Mouse (Mus musculus) G1E (cell line): ENCODE measurements around the gene Atrx.

ENCODE experiments used
- CTCF ChIP-seq: IDR thresholded peaks from 2 replicates; pipeline ENCODE4 v1.5.1; 2012; ENCODE audit warnings: low read depth, low read length, inconsistent platforms, mixed read lengths
- GATA1 ChIP-seq: IDR thresholded peaks from 2 replicates; pipeline ENCODE4 v1.6.1; 2012; ENCODE audit warnings: borderline replicate concordance, low read length, inconsistent platforms, mixed read lengths
- POLR2AphosphoS5 ChIP-seq: IDR thresholded peaks from 2 replicates; pipeline ENCODE4 v1.6.1; 2012; ENCODE audit warnings: low read depth, low read length, inconsistent platforms; ENCODE audit not compliant: insufficient replicate concordance
- TAL1 ChIP-seq: conservative IDR thresholded peaks from 2 replicates; pipeline ENCODE4 v1.6.1; 2012; ENCODE audit warnings: low read depth, low read length, inconsistent platforms, mixed read lengths

DNA sequence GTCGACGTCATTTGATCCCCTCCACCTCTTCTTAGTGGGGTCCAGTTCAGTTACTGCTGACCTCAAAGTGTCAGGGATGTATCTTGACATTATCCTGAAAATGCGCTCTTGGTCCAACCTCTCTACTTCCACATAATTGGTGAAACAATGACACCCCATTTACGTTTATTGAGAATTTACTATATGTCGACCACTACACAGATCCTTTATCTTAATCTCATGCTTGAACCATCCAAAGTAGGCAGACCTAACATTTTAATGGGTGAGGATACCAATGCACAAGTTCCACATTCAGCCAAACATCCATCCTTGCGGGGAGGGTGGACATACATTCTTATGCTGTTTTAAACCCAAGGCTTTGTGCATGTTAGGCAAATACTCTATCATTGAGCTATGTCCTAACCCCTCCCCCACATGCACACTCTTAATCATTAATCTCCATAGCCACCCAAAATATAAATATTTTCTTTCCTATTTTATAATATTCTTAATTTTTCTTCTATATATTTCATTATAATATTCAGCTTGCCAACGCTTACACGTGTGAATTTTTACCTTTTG lies 355 bp upstream of the Atrx start:
- TF ChIP-seq CTCF (no peak), GATA1 (no peak), TAL1 (no peak), POLR2AphosphoS5 (no peak)
